Mouse (Mus musculus): ENCODE data around the gene Slc39a8. TPM values are rescaled to one million over a fixed set of nuclear protein-coding genes. Genes with fewer than 3 reads are reported as not detected.

The Slc39a8 gene
- total RNA-seq, 2 experiments from 2014 or later: 5.1 to 7.4 TPM

- no peak for DNase-seq (ENCODE audit: low spot score)
- intact Hi-C loops (cut with DNase I): no loop called here
These were observed 78.3 kb downstream of the Slc39a8 start for GRCm38 (mm10) chr3:135903366-135903765.

GRCm38 (mm10) chr3:135904881-135905280, 79.8 kb downstream of the Slc39a8 start:
- no peak for DNase-seq (ENCODE audit: low spot score)
- intact Hi-C loops (cut with DNase I): no loop called here

DNA sequence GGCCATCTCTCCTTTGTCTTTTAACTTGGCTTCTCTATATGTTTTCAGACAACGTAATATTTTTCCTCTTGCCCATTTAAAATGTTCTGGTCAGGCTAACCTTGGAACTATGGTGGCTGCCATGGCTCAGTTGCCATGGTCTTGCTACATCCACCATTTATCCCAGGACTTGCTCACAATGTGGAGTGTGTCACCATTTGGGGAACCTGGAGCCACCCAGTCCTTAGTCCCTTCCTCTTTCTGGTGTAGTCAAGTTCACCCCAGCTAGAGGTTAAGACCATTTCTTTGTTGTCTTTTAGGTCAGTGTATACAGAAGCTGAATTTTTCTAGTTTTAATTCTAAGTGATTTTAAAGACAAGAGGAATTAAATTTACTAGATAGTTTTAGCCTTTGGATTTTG, 80.7 kb downstream of the Slc39a8 start:
- DNase-seq (ENCODE audit: low spot score): no peak
- intact Hi-C loops (cut with DNase I): no loop called here

DNA sequence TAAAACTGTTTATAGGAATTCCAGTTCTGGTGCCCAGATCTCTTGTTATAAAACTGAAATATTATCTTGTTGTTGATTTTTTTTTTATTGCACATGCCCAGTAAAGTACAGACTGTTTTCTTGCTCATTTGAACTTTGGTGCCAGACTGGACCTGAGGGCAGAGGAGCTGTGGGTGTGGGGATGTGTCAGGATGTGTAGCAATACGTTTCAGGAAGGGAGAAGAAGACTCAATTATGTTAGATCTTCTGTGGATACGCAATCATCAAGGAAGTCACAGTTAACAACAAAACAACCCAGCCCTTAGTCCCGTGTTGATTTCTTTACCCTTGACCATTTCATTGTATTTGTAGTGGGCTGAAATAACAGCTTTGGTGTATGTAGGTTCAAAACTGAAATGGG, 81.9 kb downstream of the Slc39a8 start:
- DNase-seq (ENCODE audit: low spot score): no peak
- intact Hi-C loops (cut with DNase I): no loop called here

DNA sequence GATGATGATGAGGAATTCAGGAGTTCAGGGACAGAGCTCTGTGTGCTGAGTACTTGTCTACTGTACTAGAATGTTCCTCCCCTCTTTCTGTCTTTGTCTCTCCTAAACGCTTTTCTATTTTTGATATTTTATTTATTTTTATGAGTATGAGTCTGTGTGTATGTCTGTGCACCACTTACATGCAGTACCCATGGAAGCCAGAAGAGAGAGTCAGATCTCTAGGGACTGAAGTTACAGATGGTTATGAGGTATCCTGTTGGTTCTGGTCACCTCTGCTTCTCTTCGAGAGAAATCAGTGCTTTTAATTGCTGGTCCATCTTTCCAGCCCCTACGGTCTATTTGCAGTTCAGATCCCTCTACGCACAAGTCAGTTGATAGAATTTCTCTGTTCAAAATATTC, 90.9 kb downstream of the Slc39a8 start:
- intact Hi-C loops (cut with DNase I): no loop called here
- DNase-seq (ENCODE audit: low spot score): no peak

GRCm38 (mm10) chr3:135918566-135919180, 93.6 kb downstream of the Slc39a8 start:
- intact Hi-C loops (cut with DNase I): no loop called here

DNA sequence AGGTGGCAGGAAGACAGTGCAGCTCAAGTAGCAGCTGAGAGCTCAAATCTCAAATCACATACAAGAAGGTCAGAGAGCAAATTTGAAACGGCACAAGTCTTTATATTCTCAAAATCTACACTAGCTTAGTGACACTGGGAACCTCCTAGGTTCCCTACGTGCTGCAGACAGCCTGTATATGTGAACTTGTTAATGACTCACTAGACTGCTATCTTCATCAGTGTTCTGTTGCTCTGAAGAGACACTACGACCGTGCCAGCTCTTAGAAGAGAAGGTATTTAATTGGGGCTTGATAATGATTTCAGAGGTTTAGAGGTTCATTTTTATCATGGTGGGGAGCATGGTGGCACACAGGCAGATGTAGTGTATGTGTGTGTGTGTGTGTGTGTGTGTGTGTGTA, 94.2 kb downstream of the Slc39a8 start:
- intact Hi-C loops (cut with DNase I): no loop called here
- no peak for DNase-seq (ENCODE audit: low spot score)

More at GRCm38 (mm10) chr3:135918566-135919180, 93.6 kb downstream of the Slc39a8 start:
- no peak for DNase-seq (ENCODE audit: low spot score)

DNA sequence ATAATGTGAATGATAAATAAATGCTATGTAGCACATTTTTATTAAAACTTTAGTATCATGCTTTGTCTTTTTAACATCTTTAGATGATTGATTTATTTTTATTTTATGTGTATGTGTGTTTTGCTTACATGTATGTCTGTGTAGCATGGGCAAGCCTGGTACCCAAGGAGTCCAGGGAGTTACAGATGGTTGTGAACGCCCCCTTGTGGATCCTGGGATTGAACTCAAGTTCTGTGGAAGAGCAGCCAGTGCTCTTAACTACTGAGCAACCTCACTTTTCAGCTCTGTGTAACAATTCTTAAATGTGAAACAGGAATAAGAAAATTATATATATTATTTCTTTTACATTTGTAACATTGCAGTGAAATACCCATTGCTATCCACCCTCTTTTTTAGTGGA, 101.7 kb downstream of the Slc39a8 start:
- intact Hi-C loops (cut with DNase I): no loop called here
- DNase-seq (ENCODE audit: low spot score): no peak

GRCm38 (mm10) chr3:135928184-135928583, 103.1 kb downstream of the Slc39a8 start:
- intact Hi-C loops (cut with DNase I): no loop called here
- no peak for DNase-seq (ENCODE audit: low spot score)

- DNase-seq (ENCODE audit: low spot score): no peak
- intact Hi-C loops (cut with DNase I): no loop called here
These were observed 112.4 kb downstream of the Slc39a8 start for GRCm38 (mm10) chr3:135937455-135937854.

Other genes starting within 250 kb of the Slc39a8 start
- gene Nfkb1, start 133.7 kb upstream of the Slc39a8 start, total RNA-seq (2021): 10 to 100 TPM; 37.1 to 38.5 TPM